Mouse (Mus musculus) testis, postnatal 14 days (tissue): ENCODE results near the gene Vmn1r168.
"Not testable (repeated sequence)": the region's sequence is repeated elsewhere in the genome, so short reads cannot be mapped to it uniquely, and the experiment has no call there.

Experiments
- DNase-seq: peaks from one replicate; pipeline ENCODE4 v3.0.0; 2021; ENCODE audit warnings: low spot score

Vmn1r168 gene

GRCm38 (mm10) chr7:23539432-23539831 lies at the start of gene Vmn1r168:
TSS of gene Vmn1r168 (plus strand) at chr7:23539732.
- not testable (repeated sequence) for DNase-seq

GRCm38 (mm10) chr7:23507106-23507505 lies 32.4 kb upstream of the Vmn1r168 start, which contains the start of gene Vmn1r167:
TSS of gene Vmn1r167 (minus strand) at chr7:23507206.
- DNase-seq: not testable (repeated sequence)

GRCm38 (mm10) chr7:23575226-23575625 lies 35.7 kb downstream of the Vmn1r168 start, which contains the start of gene Vmn1r169:
TSS of gene Vmn1r169 (plus strand) at chr7:23575526.
- DNase-seq: not testable (repeated sequence)
